Mouse (Mus musculus) frontal cortex, adult (tissue): ENCODE measurements around the gene Pigg.
A peak's percentile ranks its signal among the peaks of the same experiment; 100 is the strongest.
"Not testable (repeated sequence)": the region's sequence is repeated elsewhere in the genome, so short reads cannot be mapped to it uniquely, and the experiment has no call there.

Experiments used
- ATAC-seq: cut with Nextera tagmentation; 2 replicates; pipeline ENCODE4 v1.9.2; 2017; ENCODE audit warnings: mild to moderate bottlenecking, moderate library complexity, mixed read lengths; ENCODE audit not compliant: low TSS enrichment

The Pigg gene

DNA sequence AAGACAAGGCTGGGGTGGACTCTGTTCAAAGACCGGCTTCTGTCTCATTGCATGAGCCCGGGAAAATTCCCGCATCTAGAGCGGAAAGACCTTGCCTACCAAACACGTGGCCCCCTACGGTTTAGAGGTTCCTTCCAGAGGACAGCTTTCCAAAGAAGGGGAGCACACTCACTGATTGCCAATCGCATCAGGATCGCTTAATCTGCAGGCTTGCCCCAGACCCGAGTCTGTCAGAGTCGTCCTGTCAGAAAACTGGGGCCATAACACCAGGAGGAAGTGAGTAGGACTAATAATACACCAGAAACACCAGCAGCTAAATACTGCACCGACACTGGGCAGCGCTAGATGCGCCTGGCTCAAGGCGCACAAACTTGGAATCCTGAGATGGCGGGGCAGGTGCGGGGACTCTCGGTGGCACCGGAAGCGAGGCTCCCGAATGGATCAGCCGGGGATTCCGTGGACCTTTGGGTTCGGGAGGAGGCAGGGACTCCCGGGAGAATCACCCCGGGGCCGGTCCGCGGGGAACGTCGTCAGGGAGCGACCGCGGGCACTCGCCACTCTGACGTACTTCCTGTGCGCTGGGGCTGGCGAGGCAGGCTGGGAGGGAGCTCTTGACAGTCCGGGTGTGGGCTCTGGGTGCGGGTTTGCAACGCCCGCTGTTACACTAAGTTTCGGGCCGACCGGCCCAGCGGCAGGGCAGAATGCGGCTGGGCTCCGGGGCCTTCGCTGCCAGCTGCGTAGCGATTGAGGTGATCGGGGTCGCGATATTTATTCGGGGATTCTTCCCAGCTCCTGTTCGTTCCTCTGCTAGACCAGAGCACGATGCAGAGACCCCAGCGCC, at the start of gene Pigg:
Gene Pigg (plus strand): TSS at position 386 of the 841 bp plus-strand sequence.
- ATAC-seq: peak; percentile 99

GRCm38 (mm10) chr5:108262722-108263121, 49.7 kb upstream of the Pigg start:
- ATAC-seq: peak; percentile 34

DNA sequence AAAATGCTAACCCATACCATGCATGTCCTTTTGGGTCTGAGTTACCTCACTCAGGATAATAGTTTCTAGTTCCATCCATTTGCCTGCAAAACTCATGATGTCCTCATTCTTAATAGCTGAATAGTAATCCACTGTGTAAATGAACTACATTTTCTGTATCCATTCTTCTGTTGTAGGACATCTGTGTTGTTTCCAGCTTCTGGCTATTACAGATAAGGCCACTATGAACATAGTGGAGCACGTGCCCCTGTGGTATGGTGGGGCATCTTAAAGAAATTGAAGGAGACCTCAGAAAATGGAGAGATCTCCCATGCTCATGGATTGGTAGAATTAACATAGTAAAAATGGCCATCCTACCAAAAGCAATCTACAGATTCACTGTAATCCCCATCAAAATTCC, 48.6 kb upstream of the Pigg start:
- not testable (repeated sequence) for ATAC-seq

- ATAC-seq: no peak
Measured at GRCm38 (mm10) chr5:108266990-108267389, 45.4 kb upstream of the Pigg start.

GRCm38 (mm10) chr5:108268127-108269062, 44.0 kb upstream of the Pigg start, which contains the start of gene Dr1:
Gene Dr1, plus strand, starts transcription at chr5:108268897.
- ATAC-seq: peak; percentile 99

GRCm38 (mm10) chr5:108269063-108269810, 43.2 kb upstream of the Pigg start:
- ATAC-seq: peak; percentile 60

- no peak for ATAC-seq
Measured at GRCm38 (mm10) chr5:108269811-108270151, 42.6 kb upstream of the Pigg start.

DNA sequence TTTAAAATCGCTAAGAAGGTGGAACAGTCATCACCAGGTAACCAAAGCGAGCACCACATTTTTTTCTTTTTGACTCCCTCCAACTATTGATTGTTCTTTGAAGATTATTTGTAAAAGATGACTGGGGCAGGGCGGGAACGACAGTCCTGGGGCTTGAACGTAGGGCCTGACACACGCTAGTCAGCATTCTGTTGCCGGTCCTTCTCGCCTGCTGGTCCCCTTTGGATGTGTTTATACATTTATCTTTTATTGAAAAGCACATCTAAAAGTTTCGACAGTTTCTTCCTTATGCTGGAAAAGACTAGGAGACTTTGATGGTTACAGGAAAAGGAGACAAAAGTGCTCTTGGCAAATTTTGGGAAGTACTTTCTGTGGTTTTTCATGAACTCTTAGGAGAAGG, 42.0 kb upstream of the Pigg start:
- no peak for ATAC-seq

DNA sequence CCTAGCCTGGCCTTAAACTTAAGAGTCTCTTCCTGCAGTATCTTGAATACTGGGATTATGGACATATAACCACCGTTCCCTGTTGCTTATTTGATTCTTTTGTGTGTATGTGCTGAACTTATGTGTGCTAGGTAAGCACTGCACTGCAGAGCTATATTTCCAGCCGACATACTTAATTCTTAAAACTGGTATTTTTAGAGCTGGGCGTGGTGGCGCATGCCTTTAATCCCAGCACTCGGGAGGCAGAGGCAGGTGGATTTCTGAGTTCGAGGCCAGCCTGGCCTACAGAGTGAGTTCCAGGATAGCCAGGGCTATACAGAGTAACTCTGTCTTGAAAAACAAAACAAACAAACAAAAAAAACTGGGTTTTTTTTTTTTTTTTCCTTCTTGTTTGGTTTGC, 41.1 kb upstream of the Pigg start:
- not testable (repeated sequence) for ATAC-seq

- no peak for ATAC-seq
Measured at GRCm38 (mm10) chr5:108286957-108287356, 25.5 kb upstream of the Pigg start.

DNA sequence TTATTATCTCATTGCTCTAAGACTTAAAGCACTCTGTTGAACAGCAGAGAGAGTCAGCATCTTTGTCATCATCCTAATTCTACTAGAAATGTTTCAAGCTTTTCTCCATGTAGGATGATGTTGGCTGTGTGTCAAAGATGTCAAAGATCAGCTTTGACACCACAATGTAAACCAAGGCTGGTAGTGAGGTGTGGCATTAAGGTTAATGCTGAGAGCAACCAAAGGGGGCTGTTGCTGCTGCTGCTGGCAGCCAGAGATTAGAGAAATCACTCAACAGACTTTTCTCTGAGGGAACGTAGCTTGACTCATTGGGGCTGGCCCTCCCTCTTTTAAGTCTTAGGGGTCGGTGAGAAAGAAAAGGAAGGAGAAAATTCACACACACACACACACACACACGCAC, 10.8 kb upstream of the Pigg start:
- no peak for ATAC-seq

- ATAC-seq: no peak
Measured at GRCm38 (mm10) chr5:108313065-108313860, 854 bp downstream of the Pigg start.

DNA sequence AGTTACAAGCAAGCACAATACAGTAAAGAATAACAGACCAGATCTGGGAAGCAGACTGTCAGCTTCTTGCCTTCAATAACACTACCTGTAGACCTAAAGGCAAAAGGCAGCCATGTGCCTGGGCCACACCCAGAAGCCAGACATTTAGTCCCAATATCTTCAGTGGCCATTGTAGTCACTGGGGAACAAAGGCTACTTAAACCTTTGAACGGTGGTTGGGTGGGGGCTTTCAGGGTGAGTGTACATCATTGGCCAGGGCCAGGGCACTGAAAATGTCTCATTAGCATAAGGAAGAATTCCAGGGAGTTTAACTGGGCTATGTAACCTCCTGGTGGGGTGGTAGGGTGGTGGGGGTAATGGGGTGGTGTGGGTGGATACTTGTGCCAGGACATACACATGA, 18.6 kb downstream of the Pigg start:
- no peak for ATAC-seq

DNA sequence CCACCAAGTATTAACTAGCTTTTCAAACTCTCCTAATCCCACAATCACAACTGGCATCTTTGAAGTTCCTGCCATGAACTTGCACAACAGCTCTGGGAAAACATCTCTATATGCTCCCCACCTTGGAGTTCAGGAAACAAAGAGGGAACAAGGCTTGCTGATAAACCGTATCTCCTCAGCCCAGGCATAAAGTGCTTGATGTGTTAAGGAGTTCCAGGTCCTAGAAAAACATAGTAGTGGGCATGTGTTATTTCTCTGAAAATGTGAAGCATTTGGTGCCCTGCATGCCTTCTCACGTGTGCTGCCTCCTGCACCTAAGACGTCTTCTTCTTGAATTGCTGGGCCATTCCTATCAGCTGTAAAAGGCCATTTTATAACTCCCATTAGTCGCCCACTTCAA, 25.0 kb downstream of the Pigg start:
- ATAC-seq: no peak

DNA sequence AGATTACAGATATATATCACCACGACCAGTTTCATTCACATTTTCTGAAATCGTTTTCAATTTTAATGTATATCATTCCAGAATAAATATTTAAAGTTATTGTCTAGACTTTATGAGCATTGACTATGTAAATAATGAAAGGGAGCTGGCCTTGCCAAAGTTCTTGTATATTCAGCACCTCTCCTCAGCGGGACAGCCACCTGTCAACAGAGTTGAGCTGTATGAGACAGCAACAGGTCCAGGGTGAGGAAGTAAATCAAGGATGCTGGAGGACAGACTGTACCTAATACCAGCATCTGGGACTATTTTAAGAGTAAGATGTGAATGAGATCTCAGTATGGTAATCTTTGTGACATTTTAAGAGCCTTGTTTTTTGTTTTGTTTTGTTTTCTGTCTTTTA, 25.6 kb downstream of the Pigg start:
- no peak for ATAC-seq

GRCm38 (mm10) chr5:108343680-108344170, 31.3 kb downstream of the Pigg start:
- peak; percentile 64 for ATAC-seq

- no peak for ATAC-seq
Measured at GRCm38 (mm10) chr5:108345313-108346071, 33.1 kb downstream of the Pigg start.

GRCm38 (mm10) chr5:108347843-108348242, 35.4 kb downstream of the Pigg start:
- ATAC-seq: no peak

GRCm38 (mm10) chr5:108349511-108350148, 37.2 kb downstream of the Pigg start:
- no peak for ATAC-seq

DNA sequence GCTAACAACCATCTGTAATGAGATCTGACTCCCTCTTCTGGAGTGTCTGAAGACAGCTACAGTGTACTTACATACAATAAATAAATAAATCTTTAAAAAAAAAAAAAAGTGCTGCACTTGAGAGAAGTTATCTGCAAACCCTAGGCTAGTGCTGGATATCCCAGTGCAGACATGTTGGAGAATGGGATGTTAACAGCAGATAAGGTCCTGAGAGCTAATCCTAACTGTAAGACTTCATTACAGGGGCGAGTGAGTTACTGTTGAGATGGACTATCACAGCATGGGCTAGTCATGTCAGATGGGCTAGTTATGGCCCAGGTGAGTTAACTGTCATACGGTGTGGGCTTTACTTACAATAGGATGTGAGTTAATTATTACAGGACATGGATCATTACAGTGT, 41.6 kb downstream of the Pigg start:
- ATAC-seq: no peak
